Mouse (Mus musculus) left cerebral cortex, postnatal 25 days (tissue): ENCODE measurements around the gene Slc12a3. TPM values are rescaled to one million over a fixed set of nuclear protein-coding genes. Genes with fewer than 3 reads are reported as not detected.
A peak's percentile ranks its signal among the peaks of the same experiment; 100 is the strongest.

Experiments used
- DNase-seq, 2 experiments: peaks; one replicate each; pipeline ENCODE4 v3.0.0; 2022; ENCODE audit warnings: low spot score in 2 of 2, mixed read lengths in 1 of 2
- intact Hi-C: fragments of 180-260 bp; cut with DNase I; formaldehyde crosslinking; loops from one replicate; pipeline ENCODE4 v1.15.1; 2025
- total RNA-seq, 2 experiments: library from RNA; stranded (reverse); gene quantifications; 2 replicates each; pipeline ENCODE4 v1.2.3; 2021

Slc12a3 gene
- total RNA-seq, 2 experiments from 2014 or later: 0.27 to 0.41 TPM

DNA sequence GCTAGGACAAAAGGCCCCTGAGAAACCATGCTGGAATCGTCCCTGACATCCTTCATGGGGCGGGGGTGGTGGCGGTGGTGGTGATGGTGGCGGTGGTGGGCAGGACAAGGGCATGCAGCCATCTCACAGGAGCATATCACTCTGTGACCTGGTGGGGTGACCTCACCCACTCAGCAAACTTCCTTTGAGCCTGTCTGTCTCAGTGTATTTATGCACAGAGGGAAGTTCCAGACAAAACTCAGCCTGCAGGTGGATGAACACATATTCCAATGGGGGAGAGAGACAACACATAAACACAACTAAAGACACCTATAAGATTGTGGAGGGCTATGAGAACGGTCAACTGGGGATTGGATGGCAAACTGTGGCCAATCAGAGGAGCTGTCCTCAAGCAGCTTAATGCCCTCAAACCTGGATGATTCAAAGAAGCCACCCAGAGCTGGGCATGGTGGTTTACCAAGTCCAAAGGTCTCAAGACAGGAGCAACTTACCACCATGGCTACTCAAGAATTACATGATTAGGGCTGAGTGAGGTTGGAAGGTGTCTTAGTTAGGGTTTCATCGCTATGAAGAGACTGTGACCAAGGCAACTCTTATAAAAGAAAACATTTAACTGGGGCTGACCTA is 35.8 kb downstream of the Slc12a3 start:
- DNase-seq: no peak
- intact Hi-C loops: no loop called here

DNA sequence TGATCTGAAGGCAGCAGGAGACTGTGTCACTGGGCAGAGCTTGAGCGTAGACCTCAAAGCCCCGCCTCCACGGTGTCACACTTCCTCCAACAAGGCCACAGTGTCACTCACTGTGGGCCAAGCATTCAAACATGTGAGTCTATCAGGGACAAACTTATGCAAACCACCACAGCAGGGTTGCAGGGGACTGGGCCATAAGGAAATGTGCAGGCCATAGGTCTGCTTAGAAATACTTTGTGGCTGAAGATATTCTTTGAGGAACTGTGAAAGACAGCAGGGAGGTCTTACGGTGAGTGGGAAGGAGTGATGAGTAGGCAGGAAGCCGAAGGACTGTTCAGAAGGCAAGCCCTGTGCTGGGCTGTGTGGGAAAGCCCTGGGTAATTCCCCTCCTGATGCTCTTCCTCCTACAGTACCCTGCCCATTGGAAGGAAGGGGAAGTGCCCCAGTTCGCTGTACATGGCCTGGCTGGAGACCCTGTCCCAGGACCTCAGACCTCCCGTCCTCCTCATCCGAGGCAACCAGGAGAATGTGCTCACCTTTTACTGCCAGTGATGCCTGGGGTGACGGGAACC is 36.5 kb downstream of the Slc12a3 start:
- peak in 1 of 2 experiments; percentile 19 for DNase-seq
- intact Hi-C loops: no loop called here

DNA sequence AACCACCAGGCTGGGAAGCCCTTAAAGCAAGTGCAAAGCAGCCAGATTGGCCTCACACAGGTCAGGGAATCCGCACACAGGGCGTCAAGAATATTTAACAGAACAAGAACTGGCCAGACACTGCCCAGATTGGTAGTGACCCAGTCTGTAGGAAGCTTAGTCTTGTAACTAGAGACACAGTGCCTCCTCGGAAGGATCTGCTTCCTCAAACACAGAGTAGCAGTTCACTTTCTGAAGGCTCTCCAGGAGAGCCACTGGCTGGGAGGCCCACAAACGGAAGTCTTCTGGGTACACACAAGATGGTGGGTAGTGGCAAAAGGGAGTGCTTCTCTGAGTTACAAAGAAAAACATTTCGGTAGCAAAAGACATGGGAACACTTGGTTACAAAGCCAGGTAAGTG is 41.8 kb downstream of the Slc12a3 start:
- intact Hi-C loops: no loop called here
- no peak for DNase-seq

DNA sequence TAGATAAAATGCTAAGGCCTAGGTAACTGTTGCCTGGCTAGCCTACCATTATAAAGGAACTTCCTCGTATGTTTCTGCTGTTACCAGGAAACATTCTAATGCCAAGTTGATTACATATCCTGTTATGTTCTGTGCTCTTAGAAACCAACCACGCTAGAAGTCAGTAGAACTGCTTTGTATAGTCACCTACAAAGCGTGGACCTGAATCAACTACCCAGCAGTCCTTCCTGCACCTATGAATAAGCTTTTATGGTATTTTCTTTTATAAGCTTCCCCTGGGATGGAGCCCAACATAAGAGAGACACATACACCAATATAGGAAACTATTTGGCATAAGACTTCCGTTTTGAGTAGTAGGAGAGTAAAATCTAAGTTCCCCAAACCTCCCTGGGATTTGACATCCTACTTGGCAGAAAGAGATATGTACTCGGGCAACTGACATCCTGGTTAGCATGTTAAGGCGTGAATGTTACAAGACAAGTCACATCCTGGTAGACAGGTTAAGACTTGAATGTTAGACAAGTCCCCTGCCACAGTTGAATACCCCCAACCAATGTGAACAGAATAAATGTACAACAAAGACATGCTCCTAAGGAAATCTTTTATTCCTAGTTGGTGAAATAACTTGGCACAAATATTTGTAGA is 44.1 kb downstream of the Slc12a3 start:
- intact Hi-C loops: no loop called here
- no peak for DNase-seq

DNA sequence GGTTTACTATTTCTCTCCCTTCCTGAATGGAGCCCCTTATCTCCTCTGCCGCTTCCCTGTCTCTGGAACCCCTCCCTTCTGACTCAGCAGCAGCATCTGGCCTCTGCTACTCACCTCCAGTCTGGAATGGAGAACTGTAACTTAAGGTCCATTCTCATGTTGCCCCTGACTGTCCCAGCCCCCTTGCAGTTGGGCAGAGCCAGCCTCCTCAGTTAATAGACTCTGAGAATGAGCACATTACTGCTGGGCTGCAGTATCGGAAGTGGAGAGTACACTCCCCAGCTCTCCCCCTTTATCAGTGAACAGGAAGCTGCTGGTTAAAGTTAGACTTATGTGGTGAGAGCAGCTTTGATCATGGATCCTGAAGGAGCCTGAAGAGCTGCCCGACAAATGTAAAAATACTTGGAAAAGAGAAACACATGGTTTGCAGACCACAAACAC is 46.6 kb downstream of the Slc12a3 start:
- DNase-seq: no peak
- intact Hi-C loops: no loop called here

DNA sequence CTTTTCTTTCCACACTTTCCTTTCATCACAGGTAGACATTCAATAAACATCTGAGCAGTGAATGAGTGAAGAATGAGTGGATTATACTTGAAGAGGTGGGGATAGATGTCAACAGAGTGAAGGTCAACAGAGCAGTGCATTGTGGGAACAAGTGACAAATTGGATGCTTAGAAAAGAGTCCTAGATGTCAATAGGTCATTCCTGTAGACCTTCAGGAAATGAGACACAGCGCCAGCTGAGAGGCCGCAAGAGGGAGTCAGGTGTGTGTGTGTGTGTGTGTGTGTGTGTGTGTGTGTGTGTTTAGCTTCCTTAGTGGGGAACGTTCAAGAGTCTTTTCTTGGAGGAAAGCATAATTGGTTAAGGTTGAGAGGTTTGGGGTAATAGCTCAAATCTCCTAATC is 47.2 kb downstream of the Slc12a3 start:
- intact Hi-C loops: no loop called here

DNA sequence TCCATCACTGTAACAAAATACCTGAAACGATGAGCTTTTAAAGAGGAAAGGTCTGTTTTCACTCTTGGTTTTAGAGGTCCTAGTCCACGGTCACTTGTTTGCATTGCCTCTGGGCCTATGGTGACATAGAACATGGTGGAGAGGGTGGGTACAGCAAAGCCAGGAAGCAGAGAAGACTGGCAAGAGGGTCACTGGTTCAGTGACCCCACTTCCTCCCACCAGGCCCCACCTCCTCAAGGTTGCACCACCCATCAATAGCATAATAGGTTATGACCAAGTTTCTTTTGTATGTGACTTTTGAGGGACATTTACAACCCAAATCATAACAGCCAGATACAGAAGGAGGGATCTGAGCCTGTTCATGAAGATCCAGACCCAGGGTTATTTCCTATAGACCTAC is 47.6 kb downstream of the Slc12a3 start:
- DNase-seq: no peak
- intact Hi-C loops: no loop called here

More for the DNA sequence above, 47.2 kb downstream of the Slc12a3 start:
- DNase-seq: no peak

DNA sequence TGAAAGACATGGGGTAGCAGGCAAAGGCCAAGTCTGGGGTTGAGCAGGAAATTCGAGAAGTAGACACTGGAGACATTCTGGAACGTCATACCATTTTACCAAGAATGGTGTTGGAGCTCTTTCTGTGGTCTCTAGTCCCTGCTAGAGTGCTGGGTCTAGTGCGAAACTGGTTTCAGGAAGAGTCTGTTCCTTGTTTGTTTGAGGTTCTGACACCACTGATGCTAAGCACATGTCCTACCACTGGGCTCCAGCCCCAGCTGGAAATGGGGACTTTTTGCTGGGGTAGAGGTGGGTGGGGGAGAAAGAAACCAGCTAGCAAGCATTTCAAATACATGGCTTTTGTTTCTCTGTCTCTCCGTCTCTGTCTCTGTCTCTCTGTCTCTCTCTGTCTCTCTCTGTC is 48.0 kb downstream of the Slc12a3 start:
- DNase-seq: no peak
- intact Hi-C loops: no loop called here

DNA sequence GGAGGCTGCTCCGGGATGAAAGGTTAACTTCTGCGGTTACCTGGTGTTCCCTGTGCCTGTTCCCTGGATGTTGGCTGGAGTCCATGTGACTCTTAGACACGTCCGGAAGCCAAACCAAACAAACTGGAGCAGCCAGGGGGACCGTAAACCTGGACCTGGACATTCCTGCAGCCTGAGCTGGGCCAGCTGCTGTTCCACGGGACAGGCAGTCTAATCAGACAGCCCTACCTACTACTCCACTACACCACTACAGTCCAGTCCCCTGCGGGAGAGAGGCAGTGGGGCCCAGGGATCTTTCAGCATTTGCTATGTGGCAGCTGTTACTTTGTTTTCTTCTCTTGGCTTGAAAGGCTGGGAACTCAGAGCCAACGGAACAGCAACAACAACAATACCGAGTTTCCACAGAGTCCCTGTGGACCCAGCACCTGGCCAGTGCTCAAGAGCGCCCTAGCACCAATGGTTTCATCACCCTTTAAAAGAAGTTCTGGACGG is 48.8 kb downstream of the Slc12a3 start:
- intact Hi-C loops: no loop called here
- DNase-seq: no peak

DNA sequence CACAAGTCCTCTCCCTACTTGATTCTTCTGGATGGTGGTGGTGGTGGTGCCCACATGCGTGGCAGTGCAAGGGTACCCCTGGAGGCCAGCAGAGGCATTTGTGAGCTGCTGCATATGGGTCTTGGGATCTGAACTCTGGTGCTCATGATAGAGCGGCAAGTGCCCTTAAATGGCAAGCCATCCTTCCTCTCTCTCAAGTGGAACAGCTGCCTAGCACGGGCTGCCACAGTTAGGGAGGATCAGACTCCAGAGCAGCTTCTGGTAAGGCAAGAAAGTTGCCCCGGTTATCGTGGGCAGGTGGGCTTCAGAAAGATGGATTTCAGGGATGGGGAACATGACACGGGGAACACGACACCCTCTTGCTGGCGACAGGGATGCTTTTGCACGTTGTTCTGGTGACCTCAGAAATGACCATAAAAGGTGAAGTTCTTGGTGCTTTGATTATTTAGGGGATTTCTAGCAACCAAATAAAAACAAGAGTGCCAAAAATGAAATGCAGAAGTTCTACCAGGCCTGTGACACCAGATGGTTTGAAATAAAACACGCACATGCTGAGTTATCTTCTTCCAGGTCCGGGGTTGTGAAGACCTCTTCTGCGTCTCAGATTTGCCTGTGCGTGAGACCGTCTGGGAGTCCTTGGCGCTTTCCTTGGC is 49.9 kb downstream of the Slc12a3 start:
- intact Hi-C loops: no loop called here

DNA sequence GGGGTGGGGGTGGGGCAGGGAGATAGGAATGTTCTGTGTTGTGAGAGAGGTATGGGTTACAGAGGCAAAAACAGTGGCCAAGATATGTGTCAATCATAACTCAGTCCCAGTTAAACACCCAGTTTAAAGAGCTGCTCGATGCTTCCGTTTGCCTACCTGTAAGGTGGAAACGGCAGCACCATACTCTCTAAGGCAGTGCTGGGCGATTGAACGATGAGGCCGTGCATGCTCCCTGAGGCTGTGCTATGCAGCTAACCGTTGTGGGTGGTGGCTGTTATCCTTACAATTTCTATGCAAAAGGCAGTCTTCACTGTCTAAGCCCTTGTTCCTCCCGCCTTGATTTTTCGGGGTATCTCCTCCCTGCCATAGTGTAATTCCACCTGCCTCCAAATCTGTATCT is 50.7 kb downstream of the Slc12a3 start:
- intact Hi-C loops: no loop called here
- DNase-seq: no peak

More for the DNA sequence above, 49.9 kb downstream of the Slc12a3 start:
- no peak for DNase-seq

DNA sequence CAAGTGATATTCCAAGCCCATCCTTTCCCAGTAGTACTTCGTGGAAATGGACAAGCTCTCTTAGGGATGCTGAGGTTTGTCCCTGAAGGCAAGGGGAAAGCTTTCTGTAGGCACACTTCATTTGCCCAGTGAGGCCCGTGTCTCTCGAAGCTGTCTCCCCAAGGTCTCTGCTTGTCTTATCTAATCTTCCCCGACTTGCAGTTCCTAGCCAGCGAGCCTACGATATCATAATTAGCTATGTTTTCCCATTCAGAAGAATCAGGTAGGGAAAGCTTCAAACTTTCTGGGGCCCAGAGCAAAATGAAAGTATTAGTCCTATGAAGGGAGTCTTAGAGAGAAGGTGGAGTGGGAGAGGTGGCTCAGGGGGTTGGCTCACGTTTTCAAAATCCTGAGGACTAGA is 55.2 kb downstream of the Slc12a3 start:
- intact Hi-C loops: no loop called here
- no peak for DNase-seq

DNA sequence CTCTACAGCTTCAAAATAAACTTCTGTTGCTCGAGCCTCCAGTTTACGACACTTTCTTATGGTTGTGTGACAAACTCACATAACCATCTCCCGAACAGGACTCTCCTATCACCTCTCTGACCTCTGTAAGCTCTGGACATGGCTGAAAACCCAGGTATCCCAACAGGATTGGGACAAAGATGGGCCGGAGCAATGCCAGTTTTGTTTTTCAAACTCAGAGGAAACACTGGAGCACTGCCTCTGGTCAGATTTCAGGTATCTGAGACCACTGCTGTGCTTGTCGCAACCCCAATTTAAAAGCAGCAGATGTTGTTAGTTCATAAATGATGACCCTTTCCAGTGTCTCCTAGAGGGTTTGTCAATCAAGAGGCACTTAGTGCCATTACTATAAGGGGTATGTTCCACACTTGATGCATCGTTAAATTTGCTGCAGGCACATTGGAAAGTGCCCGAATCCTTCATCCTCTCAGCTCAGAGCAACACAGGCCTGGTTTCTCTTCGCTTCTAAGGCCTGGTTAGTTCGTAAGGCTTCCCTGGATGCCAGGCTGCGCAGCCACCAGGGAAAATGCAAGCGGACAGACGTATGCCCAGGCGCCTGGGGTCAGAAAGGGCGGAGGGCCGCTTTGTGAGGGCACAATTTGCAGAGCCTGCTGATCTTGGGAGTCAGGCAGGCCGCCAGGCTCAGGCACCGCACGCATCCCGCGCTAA is 56.7 kb downstream of the Slc12a3 start:
- intact Hi-C loops: loop anchor here (2.0 kb wide), 2 partner anchors 23 to 387 kb away; partner anchors contain the start of gene Cx3cl1
- DNase-seq: no peak

DNA sequence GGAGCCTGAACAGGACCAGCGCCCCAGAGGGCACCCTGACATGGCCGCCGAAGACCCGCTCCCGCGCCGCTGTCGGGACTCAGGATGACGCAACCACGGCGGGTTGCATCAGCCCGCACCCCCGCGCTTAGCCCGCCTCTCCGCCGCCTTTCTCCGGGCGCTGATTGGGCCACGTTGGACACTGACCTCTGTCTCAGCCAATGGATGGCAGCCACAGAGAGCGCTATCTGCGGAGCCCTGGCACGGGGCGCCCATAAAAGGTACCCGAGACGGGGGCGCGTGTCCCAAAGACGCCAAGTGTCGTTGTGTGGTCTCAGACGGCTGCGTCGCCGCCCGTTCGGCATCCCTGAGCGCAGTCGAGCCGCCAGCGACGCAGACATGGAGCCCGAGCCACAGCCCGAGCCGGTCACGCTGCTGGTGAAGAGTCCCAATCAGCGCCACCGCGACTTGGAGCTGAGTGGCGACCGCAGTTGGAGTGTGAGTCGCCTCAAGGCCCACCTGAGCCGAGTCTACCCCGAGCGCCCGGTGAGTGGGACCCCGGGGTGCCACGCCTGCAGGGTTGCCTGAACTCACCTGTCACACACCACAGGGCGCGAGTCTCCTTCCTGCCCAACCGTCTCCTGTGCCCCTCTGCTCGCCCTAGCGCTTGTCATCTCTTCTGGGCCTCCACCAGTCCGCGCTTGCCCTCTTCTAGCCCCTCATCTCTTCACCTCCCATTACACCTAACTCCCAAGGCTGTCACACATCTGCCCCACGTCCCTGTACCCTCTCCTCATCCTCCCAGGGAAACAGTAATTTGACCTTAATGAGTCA is 57.4 kb downstream of the Slc12a3 start, which contains the start of gene Herpud1:
Gene Herpud1 (plus strand): TSS at position 225 of the 813 bp plus-strand sequence.
- intact Hi-C loops: loop anchor here (2.0 kb wide), 2 partner anchors 24 to 386 kb away; partner anchors contain the start of gene Cx3cl1
- DNase-seq: peak; percentile 99

DNA sequence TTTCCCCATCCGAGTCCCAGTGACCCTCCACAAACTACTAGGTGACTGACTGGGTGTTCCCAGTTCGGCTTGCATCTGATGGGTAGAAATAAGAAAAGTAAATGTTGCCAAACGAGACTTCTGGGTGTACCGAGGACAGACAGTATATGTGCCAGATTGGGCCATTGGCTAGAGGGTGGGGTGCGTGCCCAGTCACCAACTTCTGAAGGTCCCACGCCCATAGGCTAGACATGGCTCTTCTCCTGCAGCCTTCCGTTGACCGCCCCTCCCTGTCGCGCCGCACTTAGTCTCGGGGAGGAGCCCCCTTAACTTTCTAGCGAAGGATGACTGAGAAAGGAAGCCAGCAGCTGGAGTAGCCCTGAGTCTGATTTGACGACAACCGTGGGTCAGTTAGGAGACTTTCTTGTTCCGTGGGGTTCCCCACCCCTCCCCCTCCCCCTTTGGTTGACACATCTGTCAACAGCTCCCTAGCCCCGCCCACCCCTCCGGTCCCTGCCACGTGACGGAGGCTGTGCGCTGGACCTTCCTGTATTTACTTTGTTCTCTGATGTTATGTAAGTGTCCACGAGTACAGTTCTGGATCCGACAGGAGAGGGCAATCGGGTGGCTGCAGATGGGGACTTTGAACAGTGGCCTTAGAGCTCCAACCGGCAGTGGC is 58.2 kb downstream of the Slc12a3 start:
- DNase-seq: peak; percentile 70 to 87
- intact Hi-C loops: loop anchor here (2.0 kb wide), 2 partner anchors 24 to 386 kb away; partner anchors contain the start of gene Cx3cl1

DNA sequence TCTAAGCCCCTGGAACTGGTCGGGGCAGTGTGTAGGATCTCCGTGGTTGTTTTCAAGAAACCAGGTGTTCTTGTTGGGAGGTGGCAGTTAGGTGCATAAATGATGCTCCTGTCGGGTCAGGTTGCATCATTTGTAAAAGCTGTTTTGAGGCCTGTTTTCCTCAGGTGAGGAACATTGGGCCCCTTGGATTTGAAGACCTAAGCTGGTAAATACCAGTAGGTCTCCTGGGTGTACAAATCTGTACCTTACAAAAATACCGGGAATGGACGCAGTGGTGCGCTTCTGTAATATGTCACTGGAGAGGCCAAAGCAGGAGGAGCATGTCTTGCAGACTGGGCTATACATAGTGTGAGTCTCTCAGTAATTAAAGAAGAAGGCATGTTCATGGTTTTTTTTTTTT is 58.8 kb downstream of the Slc12a3 start:
- intact Hi-C loops: loop anchor here (2.0 kb wide), 2 partner anchors 25 to 385 kb away; partner anchors contain the start of gene Cx3cl1
- no peak for DNase-seq

DNA sequence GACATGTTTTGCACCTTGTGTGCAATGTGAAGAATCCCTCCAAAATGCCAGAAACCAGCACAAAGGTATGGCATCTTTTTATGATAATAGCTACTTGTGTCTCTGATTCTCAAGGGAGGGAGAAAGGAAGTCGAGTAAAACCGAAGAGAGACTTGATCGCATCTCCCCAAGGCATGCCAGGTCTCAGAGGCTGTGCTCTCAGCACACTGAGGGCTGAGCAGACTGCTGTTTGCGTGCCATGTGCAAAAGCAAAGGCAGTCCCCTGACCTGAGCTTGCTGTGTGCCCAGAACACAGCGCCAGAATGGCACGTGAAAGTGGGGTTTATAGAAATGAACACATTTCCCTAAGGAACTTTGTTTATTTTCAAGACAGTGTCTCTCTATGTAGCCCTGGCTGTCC is 60.5 kb downstream of the Slc12a3 start:
- intact Hi-C loops: no loop called here
- no peak for DNase-seq

DNA sequence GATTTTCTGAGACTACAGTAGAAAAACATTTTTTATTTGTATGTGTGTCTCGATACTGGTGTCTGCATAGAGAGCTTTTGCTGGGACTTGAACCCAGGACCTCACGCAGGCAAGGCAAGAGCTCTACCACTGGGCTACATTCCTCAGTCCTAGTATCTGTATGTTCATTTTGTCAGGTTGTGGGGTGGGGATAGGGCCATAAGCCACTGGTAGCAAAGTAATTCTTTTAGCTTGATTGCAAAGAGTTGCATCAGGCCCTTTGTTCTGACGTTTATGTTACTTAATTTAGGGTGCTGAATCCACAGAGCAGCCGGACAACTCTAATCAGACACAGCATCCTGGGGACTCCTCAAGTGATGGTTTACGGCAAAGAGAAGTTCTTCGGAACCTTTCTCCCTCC is 61.4 kb downstream of the Slc12a3 start:
- no peak for DNase-seq
- intact Hi-C loops: no loop called here
